ENCODE assay signal across 20 mouse cellular contexts in genomic region chr13:42064257-42064656, GRCm38 (mm10). TPM values are rescaled to one million over a fixed set of nuclear protein-coding genes. Genes with fewer than 3 reads are reported as not detected.
DNase-seq lines count a peak whose midpoint lies in the region; ATAC-seq lines count a peak whose summit lies in the region.
"Had no signal": no experiment of that assay in that cellular context is flagged by ENCODE, and none has a peak within 500 bp of the region (broad histone marks: within the 10 kb centered on the region; RNA-seq: fewer than 3 reads in every experiment).

No protein-coding gene starts in this region.

- 0 out of 2 replicates have a peak, but pooled peaks have one; percentile 31 for ATAC-seq in heart, embryonic 11.5 days (replicated peaks; ENCODE audit: insufficient number of reproducible peaks, low FRiP score, low TSS enrichment)
- ATAC-seq in liver, embryonic 13.5 days (ENCODE audit: low read depth): peak; percentile 94
- ATAC-seq in megakaryocyte, adult 5-6 weeks (ENCODE audit: poor library complexity, severe bottlenecking): peak; percentile 54
- no peak for ATAC-seq in kidney, embryonic 15.5 days (replicated peaks; ENCODE audit: low FRiP score)
- ATAC-seq: forebrain, embryonic 13.5 days; midbrain, embryonic 13.5 days had no signal

- no peaks in the 10 kb centered on the region for H3K27me3 ChIP-seq in heart, embryonic 11.5 days (ENCODE audit: control insufficient read depth, insufficient read depth, low read length)
- no peaks in the 10 kb centered on the region for H3K27me3 ChIP-seq in heart, embryonic 10.5 days (ENCODE audit: insufficient read depth, poor library complexity, severe bottlenecking)
- H3K27me3 ChIP-seq in liver, embryonic 13.5 days: no peaks in the 10 kb centered on the region
- H3K27me3 ChIP-seq in kidney, embryonic 15.5 days: no peaks in the 10 kb centered on the region
- H3K27me3 ChIP-seq: CH12.LX; forebrain, embryonic 13.5 days; hindbrain, embryonic 12.5 days; lung, embryonic 15.5 days; midbrain, embryonic 13.5 days had no signal

- no peak overlapping the region for H3K4me2 ChIP-seq in heart, embryonic 11.5 days
- peak overlapping the region; percentile 17; the same call in 1 of the 2 replicates for H3K4me2 ChIP-seq in liver, embryonic 13.5 days
- no peak overlapping the region for H3K4me2 ChIP-seq in kidney, embryonic 15.5 days
- H3K4me2 ChIP-seq: forebrain, embryonic 13.5 days; hindbrain, embryonic 12.5 days; lung, embryonic 15.5 days; midbrain, embryonic 13.5 days had no signal

- no peaks in the 10 kb centered on the region for H3K9me3 ChIP-seq in heart, embryonic 11.5 days (replicated peaks; ENCODE audit: control insufficient read depth, low read length)
- H3K9me3 ChIP-seq in heart, embryonic 10.5 days: no peaks in the 10 kb centered on the region
- H3K9me3 ChIP-seq in liver, embryonic 13.5 days (replicated peaks): no peaks in the 10 kb centered on the region
- no peaks in the 10 kb centered on the region for H3K9me3 ChIP-seq in kidney, embryonic 15.5 days (replicated peaks)
- H3K9me3 ChIP-seq: forebrain, embryonic 13.5 days; hindbrain, embryonic 12.5 days; lung, embryonic 15.5 days; midbrain, embryonic 13.5 days had no signal

- H3K27ac ChIP-seq in heart, embryonic 11.5 days (ENCODE audit: low read depth, low read length): no peak overlapping the region
- no peak overlapping the region for H3K27ac ChIP-seq in heart, embryonic 10.5 days
- peak overlapping the region; percentile 76 for H3K27ac ChIP-seq in liver, embryonic 13.5 days
- no peak overlapping the region for H3K27ac ChIP-seq in kidney, embryonic 15.5 days
- H3K27ac ChIP-seq: forebrain, embryonic 13.5 days; hindbrain, embryonic 12.5 days; kidney, postnatal 0 days; lung, embryonic 15.5 days; midbrain, embryonic 13.5 days had no signal

- no peak overlapping the region for H3K9ac ChIP-seq in heart, embryonic 11.5 days (ENCODE audit: low read depth, low read length)
- H3K9ac ChIP-seq in liver, embryonic 13.5 days: no peak overlapping the region
- H3K9ac ChIP-seq in kidney, embryonic 15.5 days: no peak overlapping the region
- H3K9ac ChIP-seq: forebrain, embryonic 13.5 days; hindbrain, embryonic 12.5 days; lung, embryonic 15.5 days; midbrain, embryonic 13.5 days had no signal

- H3K36me3 ChIP-seq in heart, embryonic 11.5 days (ENCODE audit: control insufficient read depth, insufficient read depth, low read length): no peaks in the 10 kb centered on the region; the same call in 1 of the 2 replicates
- peaks cover 56% of the 10 kb centered on the region for H3K36me3 ChIP-seq in heart, embryonic 10.5 days
- H3K36me3 ChIP-seq in liver, embryonic 13.5 days: peaks cover 12% of the 10 kb centered on the region
- peaks cover 60% of the 10 kb centered on the region for H3K36me3 ChIP-seq in kidney, embryonic 15.5 days

- no peak for DNase-seq in heart, embryonic 10.5 days (ENCODE audit: low spot score)
- DNase-seq in c-Kit-positive CD71-positive TER-119-positive erythroid progenitor cells, embryonic 14.5 days (ENCODE audit: low spot score): peak; percentile 18
- peak; percentile 29 for DNase-seq in liver, embryonic 13.5 days
- DNase-seq in cerebellum, adult 8-10 months: no peak
- DNase-seq in yolk sac, embryonic 10.5 days (ENCODE audit: low spot score): no peak
- DNase-seq: adrenal gland, postnatal 25 days; cerebellum, postnatal 14 days; heart, adult 18-20 months; left cerebral cortex, postnatal 4 days; right cerebral cortex, postnatal 4 days; thymus, adult 2 months had no signal

- peaks cover 7% of the 10 kb centered on the region; the same call in 1 of the 2 replicates for H3K4me1 ChIP-seq in heart, embryonic 11.5 days (ENCODE audit: control insufficient read depth, insufficient read depth, low read length)
- H3K4me1 ChIP-seq in heart, embryonic 10.5 days: peaks cover 15% of the 10 kb centered on the region
- peaks cover 53% of the 10 kb centered on the region for H3K4me1 ChIP-seq in liver, embryonic 13.5 days (replicated peaks)
- H3K4me1 ChIP-seq in kidney, embryonic 15.5 days: peaks cover 16% of the 10 kb centered on the region
- H3K4me1 ChIP-seq: forebrain, embryonic 13.5 days; hindbrain, embryonic 12.5 days; midbrain, embryonic 13.5 days had no signal

- no peak overlapping the region for H3K4me3 ChIP-seq in heart, embryonic 11.5 days (ENCODE audit: low read depth, low read length)
- no peak overlapping the region for H3K4me3 ChIP-seq in heart, embryonic 10.5 days
- H3K4me3 ChIP-seq in liver, embryonic 13.5 days (replicated peaks): no peak overlapping the region
- no peak overlapping the region for H3K4me3 ChIP-seq in kidney, embryonic 15.5 days (replicated peaks)
- H3K4me3 ChIP-seq: forebrain, embryonic 13.5 days; hindbrain, embryonic 12.5 days; lung, embryonic 15.5 days; midbrain, embryonic 13.5 days had no signal

RNA-seq across cellular contexts. Expression of gene Hivep1, which starts 12.4 kb away (rescaled TPM):
- 8.4 and 11.4 TPM in 2 replicates for polyA plus RNA-seq in heart, embryonic 11.5 days (2014; fragmentation: Nextera tagmentation; extraction: Ambion mirVana)
- 7.5 and 8.2 TPM in 2 replicates for polyA plus RNA-seq in heart, embryonic 10.5 days (2016; fragmentation: Nextera tagmentation; extraction: Ambion mirVana)
- 2.4 and 3.3 TPM in 2 replicates for polyA plus RNA-seq in liver, embryonic 13.5 days (2015; fragmentation: Nextera tagmentation; extraction: Ambion mirVana)
- 35.4 and 50.6 TPM in 2 replicates for total RNA-seq in megakaryocyte, adult 5-6 weeks (2015)
- 8.0 and 16.3 TPM in 2 replicates for total RNA-seq in megakaryocyte, adult 5-6 weeks (2017)
- polyA plus RNA-seq in kidney, embryonic 15.5 days (2015; fragmentation: Nextera tagmentation; extraction: Ambion mirVana): 14.1 and 15.0 TPM in 2 replicates

Comparison
In these comparisons a context has a peak if more than half of its experiments do, and no peak if none do; other contexts are left out.
1. DNase-seq: peak in c-Kit-positive CD71-positive TER-119-positive erythroid progenitor cells, embryonic 14.5 days (single experiment) and liver, embryonic 13.5 days (single experiment); none in heart, embryonic 10.5 days (single experiment), cerebellum, adult 8-10 months (single experiment) and yolk sac, embryonic 10.5 days (single experiment).